Mouse (Mus musculus) small intestine, adult 2 months (tissue): ENCODE results near the gene Dpy19l1. TPM values are rescaled to one million over a fixed set of nuclear protein-coding genes. Genes with fewer than 3 reads are reported as not detected.

ENCODE experiments used
- H3K27ac ChIP-seq: fragments of 200-500 bp; 2 replicates; pipeline ENCODE4 v1.5.1; 2012; ENCODE audit warnings: low read depth, low read length, control low read depth, inconsistent platforms; ENCODE audit not compliant: insufficient read depth
- H3K27me3 ChIP-seq: fragments of 200-500 bp; 2 replicates; pipeline ENCODE4 v1.6.1; 2012; ENCODE audit warnings: mild to moderate bottlenecking, moderate library complexity, low read length, inconsistent platforms; ENCODE audit not compliant: control insufficient read depth, insufficient read depth
- H3K36me3 ChIP-seq: fragments of 200-500 bp; 2 replicates; pipeline ENCODE4 v1.6.1; 2012; ENCODE audit warnings: mild to moderate bottlenecking, low read length, control low read depth, inconsistent platforms; ENCODE audit not compliant: control insufficient read depth, insufficient read depth
- H3K4me1 ChIP-seq: fragments of 200-500 bp; 2 replicates; pipeline ENCODE4 v1.6.1; 2012; ENCODE audit warnings: low read length, inconsistent platforms, mixed read lengths; ENCODE audit not compliant: control insufficient read depth, insufficient read depth, insufficient read length
- H3K4me3 ChIP-seq: fragments of 200-500 bp; 2 replicates; pipeline ENCODE4 v1.5.1; 2012; ENCODE audit warnings: low read depth, mild to moderate bottlenecking, control low read depth, inconsistent platforms, low read length, moderate library complexity
- CTCF ChIP-seq: fragments of 200-500 bp; IDR thresholded peaks from 2 replicates; pipeline ENCODE4 v1.5.1; 2012; ENCODE audit warnings: low read depth, mild to moderate bottlenecking, control low read depth, inconsistent platforms, low read length, moderate library complexity, mixed read lengths; ENCODE audit not compliant: insufficient replicate concordance, insufficient read length; ENCODE audit errors: extremely low read depth
- POLR2A ChIP-seq: fragments of 200-500 bp; IDR thresholded peaks from 2 replicates; pipeline ENCODE4 v1.6.1; 2012; ENCODE audit warnings: low read depth, mild to moderate bottlenecking, control low read depth, inconsistent platforms, low read length, moderate library complexity
- WGBS: fragments of 180-500 bp; shearing (Covaris S2); methylation state at CpG from one replicate; pipeline ENCODE4 v1.1.7; 2018; 5-methylcytosine and 5-hydroxymethylcytosine counted together
- polyA plus RNA-seq: library from polyadenylated mRNA; depleted of rRNA; stranded (reverse); fragments of >200 nt; gene quantifications from 2 replicates; pipeline ENCODE4 v1.2.3, GENCODE M21; 2012; rRNA removed

Gene Dpy19l1
- 1.5 and 1.6 TPM in 2 replicates for polyA plus RNA-seq

GRCm38 (mm10) chr9:24503067-24503857 lies at the start of gene Dpy19l1:
Gene Dpy19l1 (minus strand): TSS chr9:24503140.
- under 1% methylated on average over 98 of the region's 99 CpGs for WGBS

DNA sequence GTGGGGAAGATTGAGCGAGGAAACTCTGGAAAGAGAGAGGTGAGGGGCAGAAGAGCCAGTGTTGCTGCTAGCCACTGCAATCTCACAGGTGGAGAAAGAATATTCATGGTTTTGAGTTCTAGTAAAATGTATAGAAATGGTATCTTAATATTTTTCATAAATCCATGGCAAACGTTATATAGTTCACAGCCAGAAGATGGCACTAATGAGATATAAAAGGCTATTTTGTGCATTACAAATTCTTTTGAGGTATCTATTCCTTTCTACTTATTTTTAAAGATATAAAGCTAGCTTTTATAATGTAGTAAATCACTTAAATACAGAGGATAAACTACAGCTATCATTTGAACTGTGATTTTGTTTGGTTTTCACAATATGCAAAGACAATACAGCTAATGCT lies 35.2 kb upstream of the Dpy19l1 start:
- WGBS, result 34% methylated on average over 2 of the region's 2 CpGs
- H3K36me3 ChIP-seq, result no peaks in the 10 kb centered on the region
- no peaks in the 10 kb centered on the region for H3K4me1 ChIP-seq
- no peak for TF ChIP-seq POLR2A
- TF ChIP-seq CTCF, result no peak
- no peak overlapping the region for H3K27ac ChIP-seq
- H3K4me3 ChIP-seq, result no peak overlapping the region
- no peaks in the 10 kb centered on the region for H3K27me3 ChIP-seq

More at GRCm38 (mm10) chr9:24503067-24503857, at the start of gene Dpy19l1:
- H3K36me3 ChIP-seq, result no peaks in the 10 kb centered on the region
- peaks cover 2% of the 10 kb centered on the region for H3K4me1 ChIP-seq
- H3K27ac ChIP-seq, result peak within 1 kb of the TSS; percentile 76
- H3K27me3 ChIP-seq, result no peaks in the 10 kb centered on the region; the same call in 1 of the 2 replicates
- no peak for TF ChIP-seq CTCF
- TF ChIP-seq POLR2A, result peak; percentile 81
- peak within 1 kb of the TSS; percentile 97 for H3K4me3 ChIP-seq

GRCm38 (mm10) chr9:24516575-24517139 lies 13.7 kb upstream of the Dpy19l1 start:
- TF ChIP-seq POLR2A (no peak), CTCF (peak; percentile 65; the same call in 1 of the 2 replicates)
- H3K27me3 ChIP-seq, result no peaks in the 10 kb centered on the region
- no peaks in the 10 kb centered on the region for H3K36me3 ChIP-seq
- 60% methylated on average over 10 of the region's 10 CpGs for WGBS
- H3K4me3 ChIP-seq, result no peak overlapping the region
- no peak overlapping the region for H3K27ac ChIP-seq
- H3K4me1 ChIP-seq, result no peaks in the 10 kb centered on the region

DNA sequence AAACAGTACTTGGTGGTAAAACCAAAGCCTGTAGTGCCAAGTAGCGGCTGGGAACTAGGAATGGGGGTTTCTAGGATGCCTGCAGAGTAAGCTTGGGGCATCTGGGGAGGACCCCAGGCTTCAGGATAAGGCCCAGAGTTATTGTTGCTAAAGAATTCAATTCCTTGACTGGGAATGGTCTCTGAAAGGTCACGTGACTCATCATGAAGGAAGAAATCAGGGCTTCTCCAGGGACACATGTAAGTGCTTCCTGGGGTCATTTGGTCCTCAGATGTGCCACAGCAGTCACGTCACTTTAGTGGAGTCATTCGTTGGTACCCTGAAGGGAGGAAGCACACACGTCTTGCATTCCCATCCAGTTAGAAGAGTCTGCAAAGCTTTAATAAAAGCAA lies 11.1 kb upstream of the Dpy19l1 start:
- Histone ChIP-seq H3K4me3 (no peak overlapping the region), H3K27me3 (no peaks in the 10 kb centered on the region), H3K36me3 (no peaks in the 10 kb centered on the region), H3K27ac (no peak overlapping the region), H3K4me1 (no peaks in the 10 kb centered on the region)
- 78% methylated on average over 5 of the region's 5 CpGs for WGBS
- TF ChIP-seq POLR2A (no peak), CTCF (no peak)

- Histone ChIP-seq H3K27me3 (no peaks in the 10 kb centered on the region), H3K4me1 (no peaks in the 10 kb centered on the region), H3K27ac (no peak overlapping the region), H3K36me3 (no peaks in the 10 kb centered on the region), H3K4me3 (no peak overlapping the region)
- no peak for TF ChIP-seq CTCF
- TF ChIP-seq POLR2A, result no peak
- WGBS, result 71% methylated on average over 9 of the region's 9 CpGs
These were observed 10.5 kb upstream of the Dpy19l1 start for GRCm38 (mm10) chr9:24513290-24514077.

DNA sequence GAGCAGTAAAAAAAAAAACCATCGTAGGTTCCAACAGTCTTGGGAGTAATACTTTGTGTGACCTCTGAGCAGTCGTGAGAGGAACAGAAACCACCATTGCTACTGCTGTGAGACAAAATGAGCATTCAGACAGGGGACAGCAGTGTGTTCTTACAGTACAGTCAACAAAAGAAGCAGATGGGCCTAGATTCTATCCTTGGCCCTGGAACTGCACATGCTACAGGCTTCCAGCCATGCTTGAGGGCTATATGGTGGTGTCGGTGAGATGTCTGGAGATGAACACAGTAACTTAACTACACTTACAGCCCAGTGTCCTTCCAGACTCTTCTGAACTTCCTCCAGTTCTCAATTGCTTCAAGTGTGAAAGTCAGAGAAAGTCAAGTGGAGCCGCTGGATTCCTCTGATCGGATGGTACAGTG lies 9.2 kb upstream of the Dpy19l1 start:
- TF ChIP-seq CTCF (no peak), POLR2A (no peak)
- Histone ChIP-seq H3K27ac (no peak overlapping the region), H3K4me1 (no peaks in the 10 kb centered on the region), H3K27me3 (no peaks in the 10 kb centered on the region), H3K4me3 (no peak overlapping the region), H3K36me3 (no peaks in the 10 kb centered on the region)
- 63% methylated on average over 5 of the region's 5 CpGs for WGBS
